Mouse (Mus musculus) forebrain, embryonic 14.5 days (tissue): ENCODE data around the gene Olfr907. TPM values are rescaled to one million over a fixed set of nuclear protein-coding genes. Genes with fewer than 3 reads are reported as not detected.

ENCODE experiments used
- polyA plus RNA-seq: library from polyadenylated mRNA; unstranded; fragments of >200 nt; fragmentation: Nextera tagmentation; extraction: Ambion mirVana; gene quantifications from 2 replicates; pipeline ENCODE4 v1.2.1, GENCODE M21; 2014

Gene Olfr907
- polyA plus RNA-seq, 1 experiment from 2014 or later, result not detected

Other genes starting within 250 kb of the Olfr907 start
- not detected in 2 replicates for gene Olfr143, start 243.0 kb upstream of the Olfr907 start, polyA plus RNA-seq
- gene Olfr895, start 227.9 kb upstream of the Olfr907 start, polyA plus RNA-seq, result not detected in 2 replicates
- not detected in 2 replicates for gene Olfr896-ps1, start 204.7 kb upstream of the Olfr907 start, polyA plus RNA-seq
- not detected in 2 replicates for gene Olfr25, start 166.7 kb upstream of the Olfr907 start, polyA plus RNA-seq
- not detected in 2 replicates for gene Olfr898, start 147.4 kb upstream of the Olfr907 start, polyA plus RNA-seq
- gene Olfr250, start 128.9 kb upstream of the Olfr907 start, polyA plus RNA-seq, result not detected in 2 replicates
- gene Olfr251, start 118.7 kb upstream of the Olfr907 start, polyA plus RNA-seq, result not detected in 2 replicates
- gene Olfr147, start 94.1 kb upstream of the Olfr907 start, polyA plus RNA-seq, result not detected in 2 replicates
- gene Olfr901, start 66.3 kb upstream of the Olfr907 start, polyA plus RNA-seq, result not detected in 2 replicates
- not detected in 2 replicates for gene Olfr902, start 48.1 kb upstream of the Olfr907 start, polyA plus RNA-seq
- gene Olfr904, start 32.7 kb upstream of the Olfr907 start, polyA plus RNA-seq, result not detected in 2 replicates
- not detected in 2 replicates for gene Olfr905, start 24.7 kb upstream of the Olfr907 start, polyA plus RNA-seq
- not detected in 2 replicates for gene Olfr906, start 8.7 kb upstream of the Olfr907 start, polyA plus RNA-seq
- not detected in 2 replicates for gene Olfr911-ps1, start 25.8 kb downstream of the Olfr907 start, polyA plus RNA-seq
- gene Olfr910, start 42.0 kb downstream of the Olfr907 start, polyA plus RNA-seq, result not detected in 2 replicates
- gene Olfr912, start 84.4 kb downstream of the Olfr907 start, polyA plus RNA-seq, result not detected in 2 replicates
- not detected in 2 replicates for gene Olfr913, start 97.0 kb downstream of the Olfr907 start, polyA plus RNA-seq
- gene Olfr914, start 109.3 kb downstream of the Olfr907 start, polyA plus RNA-seq, result not detected in 2 replicates
- gene Olfr916, start 164.1 kb downstream of the Olfr907 start, polyA plus RNA-seq, result not detected in 2 replicates
- not detected in 2 replicates for gene Olfr917, start 170.0 kb downstream of the Olfr907 start, polyA plus RNA-seq
- not detected in 2 replicates for gene Olfr918, start 178.8 kb downstream of the Olfr907 start, polyA plus RNA-seq
- gene Olfr919, start 207.9 kb downstream of the Olfr907 start, polyA plus RNA-seq, result not detected in 2 replicates
- gene Vwa5a, start 222.5 kb downstream of the Olfr907 start, polyA plus RNA-seq, result 6.9 and 7.3 TPM in 2 replicates